Mouse (Mus musculus) 416B (cell line): ENCODE measurements around the gene Gm20878.
"Not testable (repeated sequence)": the region's sequence is repeated elsewhere in the genome, so short reads cannot be mapped to it uniquely, and the experiment has no call there.

ENCODE experiments used
- DNase-seq: peaks from one replicate; pipeline ENCODE4 v3.0.0; 2011; ENCODE audit warnings: low read depth

The Gm20878 gene

DNA sequence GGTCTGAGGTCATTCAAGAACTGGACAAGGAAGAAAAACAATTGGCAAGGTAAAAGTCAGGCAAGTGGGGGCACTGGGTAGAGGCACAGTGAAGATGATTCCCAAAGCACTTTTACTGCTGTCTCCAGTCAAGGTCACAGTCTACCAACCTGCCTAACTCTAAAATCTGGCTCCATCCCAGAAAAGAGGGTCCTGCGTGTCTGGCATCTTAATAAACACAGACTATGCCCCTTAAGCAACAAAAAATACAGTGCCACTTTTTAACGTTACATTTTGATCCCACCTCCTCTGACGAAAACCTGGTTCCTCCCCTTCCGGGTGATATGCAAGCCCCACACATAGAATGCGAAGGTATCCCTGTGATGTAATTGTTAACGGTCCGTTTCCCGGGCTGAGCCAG lies at the start of gene Gm20878:
Gene Gm20878 (plus strand): TSS at position 301 of the 400 bp plus-strand sequence.
- not testable (repeated sequence) for DNase-seq

GRCm38 (mm10) chr4:41903310-41903709 lies 38.1 kb upstream of the Gm20878 start, which contains the start of gene Gm21541:
TSS of gene Gm21541 (plus strand) at chr4:41903610.
- not testable (repeated sequence) for DNase-seq

DNA sequence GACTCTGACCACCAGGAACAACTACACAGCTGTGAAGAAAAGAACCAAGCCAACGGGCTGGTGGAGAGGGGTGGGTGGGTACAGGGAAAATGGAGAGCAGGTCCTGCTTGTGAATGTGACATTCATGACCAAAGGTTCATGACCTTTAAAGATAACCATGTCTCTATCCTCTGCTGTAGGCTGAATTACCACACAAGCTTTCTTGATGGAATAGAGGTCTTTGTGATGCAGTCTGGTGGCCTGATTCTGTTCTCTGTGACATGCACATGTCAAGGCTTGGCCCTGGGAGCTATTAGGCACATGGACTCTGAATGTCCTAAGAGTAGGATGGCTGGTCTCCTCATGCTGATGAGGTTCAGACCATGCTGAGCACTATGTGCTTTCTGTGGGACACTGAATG lies 24.4 kb downstream of the Gm20878 start, which contains the start of gene Fam205a4:
Gene Fam205a4 (plus strand): TSS at position 301 of the 400 bp plus-strand sequence.
- DNase-seq: not testable (repeated sequence)
